Mouse (Mus musculus): ENCODE data around the gene Gp5. TPM values are rescaled to one million over a fixed set of nuclear protein-coding genes. Genes with fewer than 3 reads are reported as not detected.
"Not testable (repeated sequence)": the region's sequence is repeated elsewhere in the genome, so short reads cannot be mapped to it uniquely, and the experiment has no call there.

Gene Gp5
- polyA plus RNA-seq (2015; fragmentation: Nextera tagmentation; extraction: Ambion mirVana): 1.3 and 1.8 TPM in 2 replicates

DNA sequence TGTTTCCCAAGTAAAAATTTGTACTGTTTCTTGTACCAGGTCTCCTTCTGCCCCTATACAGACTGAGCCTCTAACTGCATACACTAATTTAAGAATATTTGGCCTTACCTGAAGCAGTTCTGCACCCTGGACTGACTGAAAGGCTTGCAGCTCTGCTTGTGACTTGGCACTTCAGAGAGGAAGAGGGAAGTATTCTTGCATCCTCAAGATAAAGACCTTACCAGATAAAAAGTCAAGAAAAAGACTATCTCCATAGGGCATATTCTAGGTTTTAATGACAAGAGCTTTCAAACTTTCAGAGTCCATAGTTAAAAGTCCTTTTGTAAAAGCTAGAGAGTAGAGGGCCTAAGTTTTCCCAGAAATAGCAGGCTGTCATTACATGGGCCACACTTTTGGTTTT lies at the start of gene Gp5:
TSS of gene Gp5 (minus strand) at position 133 of the 400 bp plus-strand sequence.
- DNase-seq (ENCODE audit: low spot score): no peak

DNA sequence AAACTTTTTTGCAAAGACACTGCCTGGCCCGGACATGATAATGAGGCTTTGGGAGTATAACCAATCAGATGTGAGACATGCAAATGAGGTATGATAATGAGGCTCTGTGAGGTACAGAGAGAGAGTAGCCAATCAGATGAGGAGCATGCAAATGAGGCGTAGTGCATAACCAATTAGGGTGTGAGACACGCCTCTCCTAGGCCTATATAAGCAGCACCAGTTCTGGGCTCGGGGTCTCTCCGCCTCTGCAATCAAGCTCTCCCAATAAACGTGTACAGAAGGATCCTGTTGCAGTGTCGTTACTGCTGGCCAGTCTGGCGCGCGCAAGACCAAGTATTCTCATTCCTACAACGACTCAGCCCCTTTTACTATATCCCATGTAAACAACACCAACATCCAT lies 42.9 kb upstream of the Gp5 start:
- DNase-seq (ENCODE audit: low spot score): not testable (repeated sequence)

DNA sequence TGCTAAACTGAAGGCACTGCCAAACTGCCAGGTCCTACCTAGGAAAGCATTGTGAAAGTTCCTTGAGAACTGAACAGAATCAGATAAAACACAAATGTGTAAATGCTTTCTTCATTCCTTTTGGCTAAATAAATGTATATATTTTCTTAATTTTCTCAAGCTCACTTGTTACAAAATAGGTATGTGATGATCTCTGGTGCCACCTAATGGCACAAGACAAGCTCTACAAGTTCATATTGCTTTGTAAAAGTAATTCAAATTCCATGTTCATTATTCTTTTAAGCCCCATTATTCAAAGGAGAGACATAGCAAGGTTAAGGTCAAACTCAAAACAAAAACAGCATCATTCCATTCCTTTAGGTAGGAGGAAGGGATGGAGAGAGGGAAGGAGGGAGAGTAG lies 3.7 kb upstream of the Gp5 start:
- peak; percentile 47 for DNase-seq (ENCODE audit: low spot score)

DNA sequence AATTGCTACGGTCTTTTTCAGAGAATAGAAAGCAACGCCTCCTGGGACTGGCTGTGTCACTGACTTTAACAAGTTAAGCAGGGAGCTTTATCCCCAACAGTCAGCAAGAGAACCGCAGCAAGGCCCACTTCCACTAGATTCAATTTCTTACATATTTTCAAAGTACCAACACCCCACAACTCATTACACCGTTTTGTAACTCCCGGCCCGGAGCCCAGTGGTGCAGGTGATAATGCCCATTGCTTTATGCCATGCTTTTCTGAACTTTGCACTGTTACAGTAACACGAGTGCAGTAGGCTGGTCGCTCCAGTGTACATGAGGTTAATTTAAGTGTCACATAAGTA lies 436 bp downstream of the Gp5 start:
- no peak for DNase-seq (ENCODE audit: low spot score)

DNA sequence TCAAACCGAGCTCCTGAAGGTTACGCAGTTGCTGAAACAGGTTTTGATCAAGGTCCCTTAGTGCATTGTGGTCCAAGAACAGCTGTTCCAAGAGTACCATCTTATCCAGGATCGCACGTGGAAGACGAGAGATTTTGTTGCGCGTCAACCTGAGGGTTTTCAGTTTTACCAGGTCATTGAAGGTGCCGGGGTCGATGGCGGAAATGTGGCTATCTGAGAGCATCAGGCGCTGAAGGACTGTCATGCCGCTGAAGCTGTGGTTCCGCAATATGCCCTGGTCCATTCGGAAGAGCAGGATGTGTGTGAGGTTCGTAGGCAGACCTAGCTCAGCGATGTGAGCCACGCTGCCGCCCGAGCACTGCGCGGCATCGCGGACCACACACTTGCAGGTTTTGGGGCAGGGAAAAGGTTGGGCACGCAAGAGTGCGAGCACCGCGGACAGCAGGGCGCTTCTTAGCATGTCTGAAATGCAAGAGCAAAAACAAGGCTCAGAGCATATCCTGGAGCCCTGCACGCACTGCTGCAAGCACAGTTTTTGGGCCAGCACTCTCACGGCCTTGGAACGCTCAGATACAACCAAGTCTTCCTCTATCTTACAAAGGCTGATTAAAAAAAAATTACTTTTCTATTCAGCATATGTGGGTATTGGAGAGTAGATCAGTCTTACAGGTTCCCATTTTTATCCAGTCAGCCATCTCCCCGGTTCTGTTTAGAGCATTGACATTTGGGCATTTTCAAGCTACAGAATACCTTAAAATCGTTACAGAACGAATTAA lies 996 bp downstream of the Gp5 start:
- peak; percentile 29 for DNase-seq (ENCODE audit: low spot score)

DNA sequence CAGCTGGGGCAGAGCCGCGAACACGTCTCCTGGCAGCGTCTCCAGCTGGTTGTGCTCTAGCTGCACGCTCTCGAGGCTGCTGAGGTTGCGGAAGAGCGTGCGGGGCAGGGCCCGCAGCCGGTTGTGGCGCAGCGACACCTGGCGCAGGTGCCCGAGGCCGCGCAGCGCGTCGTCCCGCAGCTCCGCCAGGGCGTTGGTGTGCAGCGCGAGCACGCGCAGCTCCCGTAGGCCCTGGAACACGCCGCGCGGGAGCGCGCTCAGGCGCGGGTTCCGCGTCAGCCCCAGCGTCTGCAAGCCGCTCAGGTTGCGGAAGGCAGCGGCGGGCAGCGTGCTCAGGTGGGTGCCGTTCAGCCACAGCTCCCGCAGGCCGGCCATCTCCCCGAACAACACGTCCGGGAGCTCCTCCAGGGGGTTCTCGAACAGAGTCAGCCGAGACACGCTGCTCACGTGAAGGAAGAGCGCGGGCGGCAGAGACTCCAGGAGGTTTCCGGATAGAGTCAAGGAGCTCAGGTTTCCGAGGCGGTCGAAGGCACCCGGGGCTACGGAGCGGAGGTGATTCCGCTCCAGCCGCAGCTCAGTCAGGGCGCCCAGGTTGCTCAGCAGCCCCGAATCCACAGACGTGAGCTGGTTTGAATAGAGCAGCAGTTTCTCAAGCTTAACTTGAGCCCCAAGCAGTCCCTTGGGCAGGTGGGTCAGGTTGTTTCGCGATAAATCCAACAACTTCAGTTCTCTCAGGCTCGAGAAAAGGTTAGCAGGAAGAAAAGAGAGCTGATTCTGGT lies 1.8 kb downstream of the Gp5 start:
- DNase-seq (ENCODE audit: low spot score): peak; percentile 61

DNA sequence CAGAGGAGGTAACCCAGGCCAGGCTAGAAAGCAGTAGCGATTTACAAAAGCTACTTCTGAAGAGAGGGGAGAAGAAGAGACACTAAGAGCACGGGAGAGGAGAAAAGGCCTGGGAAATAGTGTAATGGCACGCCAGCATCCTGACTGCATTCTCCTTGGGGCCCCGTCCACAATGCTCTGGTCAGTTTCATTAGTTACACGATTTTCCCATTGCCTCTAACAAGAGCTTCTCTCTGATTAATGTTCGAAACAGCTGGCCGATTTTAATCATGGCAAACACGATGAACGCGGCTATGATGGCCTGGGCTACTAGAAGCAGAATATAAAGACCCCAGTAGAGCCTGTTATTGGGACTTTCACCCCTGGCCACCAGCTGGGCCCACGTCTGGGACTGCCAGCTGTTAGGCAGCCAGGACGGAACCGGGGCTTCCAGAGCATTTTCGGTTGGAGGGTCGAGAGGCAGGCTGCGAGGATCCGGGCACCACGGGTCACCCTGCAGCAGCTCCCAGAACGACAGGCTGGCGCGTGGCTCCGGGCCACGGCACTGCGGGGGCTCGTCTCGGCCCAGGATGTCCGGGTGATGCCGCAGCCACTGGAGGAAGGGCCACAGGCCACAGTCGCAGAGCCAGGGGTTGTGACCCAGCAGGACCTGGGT lies 2.5 kb downstream of the Gp5 start:
- no peak for DNase-seq (ENCODE audit: low spot score)

DNA sequence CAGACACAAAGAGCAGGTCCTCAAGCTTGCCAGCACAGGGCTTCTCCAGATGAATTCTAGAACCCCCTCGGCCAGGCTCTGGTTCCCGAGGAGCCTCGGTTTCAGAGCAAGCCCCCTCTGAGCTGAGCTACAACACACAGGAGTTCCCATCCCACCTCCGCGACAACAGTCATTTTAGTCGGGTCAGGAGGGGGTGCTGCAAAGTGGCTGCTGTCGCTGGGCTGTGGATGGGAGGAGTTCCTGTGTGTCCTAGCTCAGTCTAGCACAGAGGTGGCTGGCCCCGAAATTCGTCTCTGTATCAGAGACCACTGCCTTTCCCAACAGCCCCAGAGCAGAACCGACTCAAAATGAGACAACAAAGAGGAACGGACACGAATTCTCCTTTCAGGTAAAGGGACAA lies 3.3 kb downstream of the Gp5 start:
- no peak for DNase-seq (ENCODE audit: low spot score)

DNA sequence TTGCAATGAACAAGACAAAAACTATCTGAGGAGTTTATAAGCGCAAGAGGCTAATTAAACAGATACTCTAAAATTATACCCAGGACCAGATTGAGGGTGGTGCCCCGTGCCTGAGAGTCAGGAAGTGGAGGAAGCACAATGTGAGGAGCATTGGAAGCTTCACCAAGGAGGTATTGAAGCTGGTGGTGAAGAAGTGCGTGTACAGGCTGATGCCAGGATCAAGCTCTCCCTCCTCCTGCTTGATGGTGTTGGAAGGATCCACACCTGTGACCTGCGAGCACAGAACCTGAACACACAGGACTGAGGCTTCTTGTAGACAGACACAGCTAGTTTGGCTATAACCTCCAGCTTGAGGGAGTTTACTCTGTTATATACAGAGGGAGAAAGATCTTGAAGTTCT lies 4.5 kb downstream of the Gp5 start:
- no peak for DNase-seq (ENCODE audit: low spot score)

DNA sequence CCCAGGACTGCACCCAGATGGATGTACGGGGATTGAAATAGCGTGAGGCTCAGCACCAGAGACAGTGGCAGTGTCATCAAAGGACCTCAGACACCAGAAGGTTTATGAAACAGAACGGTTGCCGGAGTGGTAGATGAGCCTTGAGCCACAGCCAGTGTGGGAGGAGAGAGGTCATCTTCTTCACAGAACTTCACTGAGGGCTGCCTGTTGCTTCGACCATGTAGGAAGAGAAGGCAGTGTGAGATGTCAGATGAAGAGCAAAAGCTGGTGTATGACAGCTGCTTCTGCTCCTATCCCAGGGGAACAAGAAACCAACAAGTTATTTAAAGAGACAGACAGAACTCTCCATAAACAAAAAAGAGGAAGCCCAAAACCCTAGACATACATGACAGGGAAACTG lies 6.3 kb downstream of the Gp5 start:
- no peak for DNase-seq (ENCODE audit: low spot score)

DNA sequence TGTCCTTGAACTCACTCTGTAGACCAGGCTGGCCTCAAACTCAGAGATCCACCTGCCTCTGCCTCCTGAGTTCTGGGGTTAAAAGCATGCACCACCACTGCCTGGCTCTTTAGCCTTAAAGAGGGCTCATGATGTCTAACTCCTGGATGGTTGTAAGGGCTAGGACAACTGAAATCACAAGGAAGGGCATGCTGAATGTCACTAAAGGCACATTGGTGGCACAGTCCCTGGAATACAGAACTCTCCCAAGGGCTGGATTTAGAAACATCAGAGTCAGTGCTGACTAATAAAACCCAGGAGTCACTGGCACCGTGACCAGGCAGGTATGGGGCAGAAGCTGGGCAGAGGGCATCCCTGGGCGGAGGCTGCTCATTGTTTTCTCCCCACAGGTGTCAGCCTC lies 7.2 kb downstream of the Gp5 start:
- no peak for DNase-seq (ENCODE audit: low spot score)

DNA sequence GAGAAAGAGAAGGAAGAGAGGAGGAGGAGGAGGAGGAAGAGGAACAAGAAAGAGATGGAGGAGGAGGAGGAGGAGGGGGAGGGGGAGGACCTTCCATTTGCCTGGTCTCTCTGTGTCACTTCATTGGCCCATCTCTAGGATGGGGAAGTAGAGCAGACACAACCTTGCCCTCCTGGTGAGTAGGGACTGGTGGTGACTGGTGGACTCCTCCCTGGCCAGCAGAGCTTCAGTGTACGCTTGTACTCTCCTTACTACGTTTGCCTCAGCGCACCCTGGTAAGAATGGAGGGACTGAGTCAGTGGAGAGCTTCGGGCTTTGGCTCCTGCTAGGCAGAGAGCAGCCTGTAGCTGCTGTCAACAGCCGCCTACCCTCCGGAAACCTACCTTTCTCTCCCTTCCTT lies 7.9 kb downstream of the Gp5 start:
- no peak for DNase-seq (ENCODE audit: low spot score)

DNA sequence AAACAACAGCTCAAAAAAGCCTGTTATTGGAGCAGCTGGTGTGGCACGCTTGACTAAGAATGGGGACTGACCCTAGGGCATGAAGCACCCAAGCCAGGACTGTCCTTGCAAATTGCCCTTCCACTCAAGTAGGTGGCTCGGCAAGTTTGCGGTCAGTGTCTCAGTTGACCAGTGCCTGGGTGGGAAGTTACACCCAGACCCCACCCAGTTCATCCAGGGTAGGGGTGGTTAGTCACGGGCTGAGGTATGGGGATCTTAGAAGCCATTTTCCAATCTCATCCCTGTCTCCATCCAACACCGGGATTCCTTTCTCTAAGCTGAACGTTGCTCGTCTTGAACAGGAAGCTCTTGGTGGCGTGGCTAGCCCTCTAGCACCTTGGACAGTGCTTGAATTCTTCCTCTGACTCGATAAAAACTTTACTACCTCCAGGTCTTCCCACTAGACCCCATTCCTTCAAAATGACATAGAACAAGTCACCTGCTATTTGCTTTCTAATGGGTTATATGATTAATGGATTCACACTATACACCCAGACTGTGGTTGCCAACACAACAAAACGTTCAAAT lies 10.8 kb downstream of the Gp5 start:
- no peak for DNase-seq (ENCODE audit: low spot score)

DNA sequence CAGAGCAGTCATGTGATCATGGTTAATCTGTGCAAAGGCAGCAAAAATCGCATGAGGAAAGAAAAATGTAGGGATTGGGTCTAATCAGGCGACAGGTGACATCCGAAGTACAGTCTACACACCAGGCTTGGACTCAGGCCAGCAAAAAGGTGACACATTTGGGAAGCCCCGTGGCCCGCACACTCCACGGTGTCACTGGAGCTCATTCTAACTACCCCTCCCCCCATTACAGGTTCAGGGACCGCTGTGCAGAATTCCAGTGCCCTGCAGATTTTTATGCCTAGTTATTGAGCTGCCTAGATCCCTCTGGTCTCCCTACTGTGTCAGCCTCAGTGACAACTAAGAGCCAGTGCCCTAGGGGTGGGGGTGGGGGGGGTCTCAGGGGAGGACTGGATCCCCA lies 13.1 kb downstream of the Gp5 start:
- no peak for DNase-seq (ENCODE audit: low spot score)

DNA sequence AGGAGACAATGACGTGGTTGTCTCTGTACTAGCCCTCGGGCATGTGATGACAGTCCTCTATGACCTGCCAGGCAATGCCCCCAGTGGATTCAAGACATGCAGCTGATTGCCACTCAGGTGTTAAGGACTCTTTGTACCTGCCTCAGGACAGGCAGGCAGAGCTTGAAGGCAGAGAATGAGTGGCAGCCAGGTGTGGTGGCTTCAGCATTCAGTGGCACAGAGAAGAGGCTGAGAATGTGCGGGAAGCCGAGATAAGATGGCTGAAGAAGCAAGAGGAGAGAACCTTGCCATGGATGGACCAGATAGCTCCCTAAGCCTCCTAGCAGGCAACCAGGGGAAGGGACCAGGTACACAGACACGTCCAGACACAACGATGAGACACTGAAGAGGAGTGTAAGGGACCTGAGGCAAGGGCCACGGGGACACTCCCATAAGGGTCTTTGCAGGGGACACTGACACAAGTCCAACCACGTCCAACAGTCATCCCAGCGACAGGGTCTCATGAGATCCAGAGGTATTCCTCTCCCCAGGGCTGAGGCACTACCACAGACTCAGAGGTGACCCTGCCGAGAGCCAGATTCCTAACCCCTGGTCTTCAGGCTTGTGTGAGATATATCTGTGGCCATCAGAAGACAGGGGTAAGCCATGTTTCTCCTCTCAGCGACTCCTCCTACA lies 13.8 kb downstream of the Gp5 start:
- DNase-seq (ENCODE audit: low spot score): no peak

DNA sequence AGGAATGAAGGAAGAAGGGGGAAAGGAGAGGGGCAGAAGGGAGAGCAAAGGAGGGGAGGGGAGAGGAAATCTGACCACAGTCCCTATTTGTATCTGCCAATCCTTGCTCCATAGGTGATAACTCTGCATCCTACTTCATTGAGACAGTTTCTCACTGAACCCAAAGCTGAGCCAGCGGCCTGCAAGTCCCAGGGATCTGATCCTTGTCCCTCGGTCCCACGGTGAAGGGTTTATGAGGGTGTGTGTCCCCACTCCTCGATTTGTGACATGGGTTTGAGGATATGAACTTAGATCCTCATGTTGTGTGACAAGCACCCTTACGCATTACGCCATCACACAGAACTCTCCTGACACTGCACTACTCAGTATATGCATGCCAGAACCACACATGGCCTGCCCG lies 15.5 kb downstream of the Gp5 start:
- no peak for DNase-seq (ENCODE audit: low spot score)

DNA sequence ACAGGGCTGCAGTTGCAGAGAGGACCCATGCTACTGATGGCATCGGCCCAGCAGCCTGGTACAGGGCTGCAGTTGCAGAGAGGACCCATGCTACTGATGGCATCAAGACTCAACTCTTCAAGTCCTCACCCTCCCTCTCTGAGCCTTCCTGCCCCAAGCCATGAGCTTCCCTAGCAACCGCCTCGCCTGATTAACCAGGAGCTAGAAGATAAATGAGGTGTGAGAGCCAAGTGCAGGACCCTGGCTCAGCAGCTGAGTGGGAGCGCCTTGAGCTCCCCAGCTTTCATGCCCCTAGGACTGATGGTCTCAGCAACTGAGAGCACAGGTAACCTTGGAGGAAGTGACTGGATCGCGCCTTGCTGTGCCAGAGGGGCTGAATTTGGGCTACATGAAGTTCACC lies 20.1 kb downstream of the Gp5 start:
- no peak for DNase-seq (ENCODE audit: low spot score)

DNA sequence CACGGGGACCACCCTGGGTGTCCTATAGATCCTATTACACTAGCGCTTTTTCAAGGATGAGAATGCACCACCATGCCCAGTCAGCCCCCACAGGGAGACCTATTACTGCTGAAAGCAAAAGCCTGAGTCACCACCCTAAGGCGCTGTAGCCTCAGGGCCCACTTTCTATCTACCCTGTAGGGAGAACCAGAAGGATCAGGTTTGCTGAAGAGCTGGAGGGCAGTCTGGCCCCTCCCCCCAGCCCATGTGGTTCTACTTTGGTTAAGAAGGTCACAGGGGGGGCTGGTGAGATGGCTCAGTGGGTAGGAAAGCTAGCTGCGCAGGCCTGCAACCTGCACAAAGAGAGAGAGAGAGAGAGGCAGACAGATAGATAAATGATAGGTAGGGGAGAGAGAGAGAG lies 24.9 kb downstream of the Gp5 start:
- no peak for DNase-seq (ENCODE audit: low spot score)

DNA sequence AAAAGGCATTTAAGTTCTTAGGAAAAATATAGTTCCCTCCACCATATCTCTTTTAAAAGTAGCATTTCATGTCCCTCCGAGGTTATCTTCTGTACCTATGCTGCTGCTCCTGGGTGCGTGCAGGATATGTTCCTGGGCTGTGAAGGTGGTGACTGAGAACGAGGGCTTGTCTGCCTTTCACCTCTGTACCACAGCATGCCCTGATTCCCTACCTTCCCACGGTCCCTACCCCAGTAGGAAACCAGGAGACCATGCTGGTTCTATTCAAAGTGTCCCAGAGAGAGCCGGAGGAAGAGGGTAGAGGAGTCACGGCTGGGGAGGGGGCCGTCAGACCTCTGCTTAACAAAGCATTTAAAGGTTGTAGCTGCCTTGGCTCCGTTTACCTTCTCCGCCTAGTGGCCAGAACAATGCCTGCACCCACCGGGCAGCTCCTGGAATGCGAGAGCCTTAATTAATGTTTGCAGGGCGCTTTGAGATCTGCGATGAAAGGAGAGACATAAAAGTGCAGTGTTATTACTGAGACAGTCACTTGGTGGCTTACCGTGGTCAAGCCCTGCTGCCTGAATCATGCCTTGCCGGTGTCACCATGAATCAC lies 26.7 kb downstream of the Gp5 start:
- DNase-seq (ENCODE audit: low spot score): peak; percentile 68

DNA sequence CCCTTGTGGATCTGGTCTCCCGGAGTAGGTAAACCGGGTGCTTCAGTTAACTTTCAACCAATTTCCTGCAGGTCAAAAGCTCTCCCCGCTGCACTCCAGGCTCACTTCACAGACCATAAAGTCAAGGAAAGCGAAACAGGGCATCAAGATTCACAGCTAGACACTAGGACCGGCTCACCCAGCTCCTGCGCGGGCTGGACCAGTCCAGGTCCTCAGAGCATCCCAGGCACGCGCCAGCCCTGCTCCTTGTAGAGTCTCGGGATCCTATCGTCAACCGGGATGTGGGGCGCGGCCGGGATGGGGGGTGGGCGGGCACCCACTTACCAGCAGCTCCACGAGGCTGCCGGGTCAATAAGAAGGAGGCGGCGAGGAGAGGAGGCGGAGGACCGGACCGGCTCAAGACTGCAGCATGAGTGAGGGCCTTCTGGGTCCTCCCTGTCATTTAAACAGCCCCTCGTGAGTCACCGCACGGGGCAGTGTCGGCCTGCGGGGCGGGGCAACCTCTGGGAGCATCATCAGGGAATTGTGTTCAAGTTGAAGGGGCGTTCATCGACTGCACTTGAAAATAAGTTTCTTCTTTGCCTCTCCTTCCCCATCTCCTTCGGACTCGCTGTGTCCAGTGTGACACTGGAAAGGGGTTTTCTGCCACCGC lies 27.6 kb downstream of the Gp5 start, which contains the start of gene Lrrc15:
TSS of gene Lrrc15 (minus strand) at position 413 of the 652 bp plus-strand sequence.
- no peak for DNase-seq (ENCODE audit: low spot score)

Data from thymus, postnatal 0 days (tissue).